8 mouse cellular contexts compared by ENCODE assay signal in genomic region chr9:57071801-57072351, GRCm38 (mm10). TPM values are rescaled to one million over a fixed set of nuclear protein-coding genes. Genes with fewer than 3 reads are reported as not detected.
A peak's percentile ranks its signal among the peaks of the same experiment; 100 is the strongest.
DNase-seq lines count a peak whose midpoint lies in the region; ATAC-seq lines count a peak whose summit lies in the region.

Sin3a (plus strand) TSS chr9:57072040.

- peak within 1 kb of the TSS; percentile 94 for H3K4me2 ChIP-seq in hindbrain, embryonic 13.5 days

- H3K27ac ChIP-seq in hindbrain, embryonic 13.5 days: peak within 1 kb of the TSS; percentile 97

- H3K4me1 ChIP-seq in hindbrain, embryonic 13.5 days (replicated peaks): peaks cover 30% of the 10 kb centered on the region

- peak within 1 kb of the TSS; percentile 92 for H3K4me3 ChIP-seq in hindbrain, embryonic 13.5 days

- no peaks in the 10 kb centered on the region for H3K27me3 ChIP-seq in hindbrain, embryonic 13.5 days

- under 1% methylated on average over 34 of the region's 34 CpGs for WGBS in hindbrain, embryonic 13.5 days

- 0 out of 2 replicates have a peak, but pooled peaks cover 4% of the 10 kb centered on the region for H3K36me3 ChIP-seq in hindbrain, embryonic 13.5 days

- peak within 1 kb of the TSS; percentile 82 for H3K9ac ChIP-seq in hindbrain, embryonic 13.5 days

- ATAC-seq in hindbrain, embryonic 13.5 days (ENCODE audit: low FRiP score): no peak

- no peaks in the 10 kb centered on the region for H3K9me3 ChIP-seq in hindbrain, embryonic 13.5 days

- peak; percentile 90 for DNase-seq in Muller cell, postnatal 12 days (ENCODE audit: inconsistent ontology term)
- DNase-seq in cerebellum, adult 9-11 months: peak; percentile 83
- peak; percentile 39 to 43 for DNase-seq in frontal cortex, postnatal 25 days (ENCODE audit: low spot score in 2 of 2)
- DNase-seq in layer of hippocampus, postnatal 14 days (ENCODE audit: low spot score in 2 of 2): peak; percentile 76 to 80
- peak; percentile 87 for DNase-seq in lung, postnatal 10 days
- DNase-seq in ovary, postnatal 14 days (ENCODE audit: low spot score): peak; percentile 46
- peak; percentile 82 for DNase-seq in thymus, postnatal 14 days

RNA-seq across cellular contexts. Expression of gene Sin3a, which starts in this region (rescaled TPM):
- 26.0 and 28.8 TPM in 2 replicates for polyA plus RNA-seq in hindbrain, embryonic 13.5 days (2015; fragmentation: Nextera tagmentation; extraction: Ambion mirVana)
- 10 to 100 TPM; 27.3 to 29.7 TPM for total RNA-seq in layer of hippocampus, postnatal 14 days (2021)
